Mouse (Mus musculus) yolk sac, embryonic 10.5 days (tissue): ENCODE measurements at regions not wholly inside any gene's neighbourhood (a gene's known extent, or its start where the extent isn't known, plus 50 kb on each side); places are given as distances from the start of the nearest gene placed in this dataset.
A peak's percentile ranks its signal among the peaks of the same experiment; 100 is the strongest.
"Not testable (repeated sequence)": the region's sequence is repeated elsewhere in the genome, so short reads cannot be mapped to it uniquely, and the experiment has no call there.

Source experiments
- DNase-seq: peaks from one replicate; pipeline ENCODE4 v3.0.0-alpha.2; 2017; ENCODE audit warnings: low spot score

DNA sequence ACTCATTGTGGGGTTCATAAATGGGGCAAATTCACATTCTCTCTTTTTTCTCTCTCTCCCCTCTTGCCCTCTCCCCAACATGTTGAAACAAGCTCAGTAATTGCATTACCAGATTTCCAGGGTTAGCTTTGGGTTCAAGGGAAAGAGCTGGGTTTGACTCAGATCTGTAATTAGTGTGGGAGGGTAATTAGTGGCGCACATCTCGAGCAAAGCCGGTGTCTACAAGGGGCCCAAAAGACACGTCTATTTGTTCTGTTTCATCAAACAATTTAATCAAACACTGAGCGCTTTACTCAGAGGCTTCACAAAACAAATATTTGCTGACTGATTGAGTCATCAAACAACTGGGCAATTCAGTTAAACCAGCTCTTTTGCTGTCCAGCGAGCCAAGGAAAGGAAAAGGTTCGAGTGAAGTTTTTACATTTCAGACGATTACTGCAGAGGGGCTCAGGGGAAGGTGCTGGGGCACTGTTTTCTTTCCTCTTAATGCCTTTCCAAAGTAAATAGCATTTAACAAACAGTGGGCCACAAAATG, 193.6 kb upstream of the Six2 start:
- DNase-seq: peak; percentile 13

GRCm38 (mm10) chr17:85881046-85881445, 193.0 kb upstream of the Six2 start:
- no peak for DNase-seq

GRCm38 (mm10) chr17:85877426-85877825, 189.4 kb upstream of the Six2 start:
- DNase-seq: peak; percentile 22

- DNase-seq: no peak
Observed at GRCm38 (mm10) chr17:85876853-85877252, 188.8 kb upstream of the Six2 start.

DNA sequence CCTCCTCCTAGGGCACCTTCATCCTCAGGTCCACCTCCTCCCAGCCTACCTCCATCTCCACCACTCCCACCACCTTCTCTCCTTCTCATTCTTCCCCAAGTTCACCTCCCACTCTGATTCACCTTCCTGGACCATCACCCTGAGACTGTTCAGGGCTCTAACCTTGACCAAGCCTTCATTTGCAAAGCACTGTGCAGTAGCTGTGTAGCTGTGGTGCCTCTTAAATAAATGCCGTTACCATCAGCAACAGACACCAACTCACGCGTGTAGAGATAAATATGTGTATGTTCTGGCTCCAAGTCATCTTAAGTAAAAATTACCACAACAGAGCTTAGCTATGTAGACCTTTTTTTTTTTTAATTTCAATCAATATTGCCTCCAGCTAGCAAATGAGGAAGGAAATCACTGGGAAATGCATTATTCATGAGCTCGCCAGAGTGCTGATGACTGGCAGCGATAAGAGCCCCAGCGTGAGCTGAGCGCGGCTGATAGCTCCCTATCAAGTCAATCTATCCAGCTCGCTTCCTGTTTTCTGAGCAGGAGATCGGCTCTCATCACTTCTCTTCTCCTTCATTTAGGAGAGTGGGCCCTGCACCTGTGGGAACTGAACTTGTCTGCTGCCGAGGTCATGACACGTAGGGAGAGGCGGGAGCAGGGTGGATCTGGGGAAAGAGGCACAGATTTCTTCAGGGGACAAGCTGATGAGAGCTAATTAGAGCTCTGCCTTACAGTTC, 185.9 kb upstream of the Six2 start:
- no peak for DNase-seq

DNA sequence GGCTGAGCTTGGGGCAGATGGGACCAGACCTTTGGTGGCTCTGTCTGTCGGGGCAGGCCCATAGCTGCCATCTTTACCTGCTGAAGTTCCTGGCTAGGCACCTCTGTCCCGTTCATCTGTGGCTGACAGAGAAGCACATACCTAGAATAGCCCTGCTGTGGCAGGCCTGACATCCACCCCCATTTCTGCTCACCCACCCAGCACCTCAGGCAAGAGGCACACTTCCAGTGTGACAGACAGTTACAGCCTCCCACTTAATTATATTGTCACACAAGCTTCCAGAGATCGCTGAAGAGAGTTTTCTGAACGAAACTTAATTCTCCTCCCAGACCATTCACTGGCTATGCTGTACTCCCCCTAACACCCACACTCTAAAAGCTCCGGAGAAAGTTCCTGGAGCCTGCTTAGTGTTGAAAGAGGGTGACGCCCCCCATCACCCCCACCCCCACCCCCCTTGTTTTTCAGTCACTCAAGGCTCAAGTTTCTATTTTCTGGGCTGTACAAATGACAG, 184.9 kb upstream of the Six2 start:
- DNase-seq: no peak

DNA sequence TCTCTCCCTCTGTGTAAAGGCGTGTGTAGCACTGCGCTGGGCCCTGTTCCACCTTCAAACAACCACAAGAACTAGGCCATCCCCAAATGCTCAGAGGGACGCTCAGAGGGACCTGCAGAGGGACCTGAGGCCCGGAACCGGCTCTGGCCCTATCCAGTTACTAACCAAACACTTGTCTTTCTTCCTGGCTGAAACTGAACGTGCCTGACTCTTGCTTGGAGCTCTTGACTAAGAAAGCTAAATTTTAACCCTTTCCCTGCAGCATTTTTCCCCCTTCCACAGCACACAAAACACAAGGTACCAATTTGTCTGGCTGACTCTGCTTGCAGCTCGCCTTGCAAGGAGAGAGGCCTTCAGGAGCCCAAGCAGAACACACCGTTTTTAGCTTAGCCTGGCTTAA, 182.3 kb upstream of the Six2 start:
- DNase-seq: no peak

GRCm38 (mm10) chr17:85869179-85869578, 181.1 kb upstream of the Six2 start:
- no peak for DNase-seq

DNA sequence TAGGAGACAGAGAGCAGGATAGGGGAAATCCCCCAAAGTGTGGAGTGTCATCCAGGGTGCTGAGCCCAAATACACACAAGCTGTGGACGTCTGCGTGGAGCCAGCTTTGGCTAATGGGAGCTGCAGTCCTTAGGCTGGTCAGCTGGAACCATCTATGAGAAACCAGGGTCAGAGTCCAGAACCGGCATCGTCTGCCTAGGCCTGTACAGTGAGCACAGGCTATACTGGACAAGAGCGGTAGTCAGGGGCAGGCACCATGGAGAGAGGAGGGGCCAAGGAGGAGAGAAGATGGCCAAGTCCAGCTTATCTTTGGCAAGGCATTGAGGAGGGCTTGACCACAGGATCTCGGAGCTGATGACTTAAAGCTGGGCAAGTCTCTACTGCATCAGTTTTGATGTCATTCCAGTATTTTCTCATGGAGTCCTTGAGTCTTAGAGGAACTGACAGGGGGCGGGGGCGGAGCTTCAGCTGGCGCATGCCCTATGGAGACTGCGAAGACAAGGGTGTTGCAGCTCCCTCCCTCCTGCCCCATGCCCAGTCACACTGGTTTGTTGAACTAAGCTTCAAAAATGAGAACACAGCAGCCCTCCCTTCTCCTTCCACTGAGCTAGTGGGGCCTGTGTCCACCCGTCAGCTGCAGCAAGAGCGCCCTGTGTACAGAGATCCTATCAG, 180.0 kb upstream of the Six2 start:
- DNase-seq: no peak

DNA sequence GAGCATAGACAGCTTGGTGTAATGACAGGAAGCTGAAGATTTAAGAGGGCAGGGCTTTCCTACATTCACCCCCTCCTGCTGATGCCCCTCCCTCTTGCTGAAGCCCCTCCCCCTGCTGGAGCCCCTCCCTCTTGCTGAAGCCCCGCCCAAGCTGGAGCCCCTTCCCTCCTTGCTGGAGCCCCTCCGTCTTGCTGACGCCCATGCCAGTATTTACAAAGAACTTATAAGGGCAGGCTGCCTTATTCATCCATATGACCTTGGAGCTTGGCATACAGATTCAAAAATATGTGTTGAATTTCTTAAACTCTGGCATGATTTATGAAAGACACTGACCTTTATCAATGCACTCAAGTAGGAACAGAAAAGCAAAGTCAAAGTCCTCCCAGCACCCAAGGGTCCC, 178.5 kb upstream of the Six2 start:
- no peak for DNase-seq

- DNase-seq: no peak
Observed at GRCm38 (mm10) chr17:85865940-85866339, 177.9 kb upstream of the Six2 start.

DNA sequence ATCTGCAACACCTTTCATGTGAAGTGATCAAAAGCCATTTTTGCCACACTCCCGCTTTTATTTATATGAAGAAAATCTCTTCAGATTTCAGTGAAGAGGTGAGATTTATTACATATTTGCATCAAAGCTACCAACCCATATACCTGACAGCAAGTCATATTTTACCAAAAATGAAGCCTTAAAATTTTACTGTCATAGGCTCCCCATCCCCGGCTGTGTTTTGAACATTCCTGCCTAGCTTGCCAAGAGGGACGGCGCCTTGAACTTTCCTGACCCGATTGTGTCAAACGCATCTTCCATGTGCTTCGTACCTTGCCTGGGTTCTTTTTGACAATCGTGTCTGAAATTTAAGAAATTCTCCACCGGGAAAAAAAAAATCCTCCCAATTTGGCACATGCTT, 173.3 kb upstream of the Six2 start:
- no peak for DNase-seq

DNA sequence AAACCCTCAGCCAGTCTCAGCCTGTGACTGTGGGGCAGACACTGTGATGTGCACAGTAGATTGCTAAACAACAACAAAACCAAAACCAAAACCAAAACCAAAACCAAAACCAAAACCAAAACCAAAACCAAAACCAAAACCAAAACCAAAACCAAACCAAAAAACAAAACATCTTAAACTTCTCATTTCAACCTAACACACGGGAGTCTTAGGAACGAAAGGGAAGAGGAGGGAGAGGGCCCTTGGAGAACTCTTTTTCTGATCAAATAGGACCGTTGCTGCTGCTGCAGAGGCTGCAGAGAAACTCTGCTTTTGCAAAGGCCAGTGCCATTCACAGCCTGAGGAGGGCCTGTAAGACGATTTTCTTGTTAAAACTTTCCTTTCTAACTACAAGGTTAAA, 172.7 kb upstream of the Six2 start:
- DNase-seq: no peak

DNA sequence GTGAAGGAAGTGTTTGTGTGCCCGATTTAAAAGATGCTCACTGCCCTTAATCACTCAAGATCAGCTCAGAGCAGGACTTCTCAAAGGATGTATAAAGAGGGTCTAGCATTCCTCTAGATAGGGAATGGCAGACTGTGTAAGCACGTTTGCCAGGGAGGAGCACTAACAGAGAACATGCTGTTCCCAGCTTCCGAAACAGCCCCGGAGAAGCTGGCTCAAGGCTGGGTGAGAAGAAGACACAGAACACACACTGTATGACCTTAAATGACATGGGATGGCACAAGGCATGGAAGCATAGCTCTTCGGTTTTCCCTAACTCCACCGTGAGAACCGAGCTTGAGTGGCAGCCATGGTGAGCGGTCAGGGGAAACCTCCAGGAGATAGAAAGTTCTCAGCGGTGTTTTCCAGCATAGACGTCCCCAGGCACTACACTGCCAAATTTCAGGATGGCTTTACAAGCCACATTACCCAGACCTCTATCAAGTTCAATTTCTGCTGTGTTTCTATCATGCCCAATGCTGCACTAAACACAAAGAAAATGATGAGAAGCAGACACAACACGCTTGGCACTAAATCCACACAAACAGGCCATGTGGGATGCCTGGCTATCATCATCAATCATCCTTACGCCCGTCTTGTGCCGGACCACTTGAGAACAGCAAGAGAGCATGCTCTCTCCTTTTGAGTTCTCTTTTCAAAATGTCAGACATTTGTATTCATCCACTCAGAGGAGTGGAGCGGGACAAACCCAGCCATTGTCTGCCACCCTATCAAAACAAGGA, 172.0 kb upstream of the Six2 start:
- no peak for DNase-seq

GRCm38 (mm10) chr17:85858516-85858915, 170.4 kb upstream of the Six2 start:
- no peak for DNase-seq

DNA sequence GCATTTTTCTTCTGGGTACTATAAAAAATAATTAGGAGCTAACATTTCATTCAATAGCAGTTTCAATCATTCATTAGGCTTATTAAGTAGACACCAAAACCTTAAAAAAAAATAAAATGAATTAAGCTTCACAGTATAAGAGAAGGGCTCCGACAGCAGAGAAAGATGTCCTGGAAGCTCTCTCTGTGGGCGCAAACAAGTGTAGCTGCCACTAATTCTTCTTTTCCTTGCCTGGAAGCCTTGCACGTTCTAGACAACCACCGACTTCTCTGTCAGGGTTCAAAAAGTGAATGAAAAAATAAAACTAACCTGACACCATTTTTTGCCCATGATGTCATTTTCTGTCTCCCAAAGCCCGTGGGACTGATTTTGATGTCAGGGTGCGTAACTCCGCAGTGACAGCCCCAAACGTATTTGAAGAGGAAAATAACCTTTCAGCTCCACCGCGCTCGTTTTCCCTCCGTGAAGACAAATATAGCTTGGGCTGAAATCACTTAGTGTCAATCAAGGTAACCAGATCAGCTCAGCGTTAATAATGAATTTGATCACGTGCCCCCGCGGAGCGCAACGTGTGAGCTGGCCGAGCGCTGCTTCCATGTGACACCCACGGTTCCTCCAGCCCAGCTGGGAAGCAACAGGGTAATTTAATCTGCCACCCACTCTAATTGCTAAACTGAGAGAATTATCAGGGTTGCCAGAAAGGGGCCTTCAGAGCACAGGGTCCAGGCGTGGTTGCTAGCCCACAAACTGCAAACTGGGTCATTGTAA, 169.8 kb upstream of the Six2 start:
- no peak for DNase-seq

GRCm38 (mm10) chr17:85856894-85857293, 168.8 kb upstream of the Six2 start:
- not testable (repeated sequence) for DNase-seq

- DNase-seq: peak; percentile 27
Observed at GRCm38 (mm10) chr17:85853156-85853555, 165.1 kb upstream of the Six2 start.

DNA sequence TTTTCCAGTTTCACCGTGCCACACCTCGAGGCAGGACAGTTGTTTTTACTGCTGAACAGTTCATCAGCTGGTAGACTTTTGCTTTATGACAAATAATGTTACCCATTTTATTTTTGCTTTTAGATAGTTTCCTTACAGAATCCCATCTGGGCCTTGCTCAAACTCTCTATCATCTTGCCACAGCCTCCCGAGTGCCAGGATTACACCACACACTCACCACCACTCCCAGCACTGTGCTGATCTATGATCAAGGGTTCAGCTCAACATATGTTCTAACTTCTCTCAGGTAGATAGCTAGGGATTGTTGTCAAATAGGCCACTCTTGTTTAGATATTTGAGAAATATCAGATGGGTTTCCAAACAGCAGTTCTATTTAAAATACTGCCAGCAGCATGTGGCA, 160.5 kb upstream of the Six2 start:
- no peak for DNase-seq

- DNase-seq: no peak
Observed at GRCm38 (mm10) chr17:85847756-85848155, 159.7 kb upstream of the Six2 start.

GRCm38 (mm10) chr17:85845059-85845458, 157.0 kb upstream of the Six2 start:
- DNase-seq: no peak

DNA sequence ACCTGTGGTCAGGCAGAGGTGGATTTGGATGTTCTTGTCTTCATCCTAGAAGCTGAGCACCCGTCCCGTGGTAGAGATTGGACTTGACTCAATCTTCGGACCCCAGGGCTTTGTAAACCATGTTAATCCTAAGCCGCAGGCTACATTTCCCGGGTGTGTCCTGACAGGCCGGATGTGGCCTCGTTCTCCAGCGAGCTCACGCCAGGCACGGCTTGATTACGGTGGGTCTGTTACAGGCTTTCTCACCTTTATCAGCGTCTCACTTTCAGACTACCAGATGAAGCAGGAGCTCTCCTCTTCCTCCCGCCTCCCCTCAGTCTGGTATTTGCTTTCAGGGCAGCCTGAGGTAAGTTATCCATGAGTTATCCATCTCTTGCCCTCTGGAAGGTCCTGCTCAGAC, 156.4 kb upstream of the Six2 start:
- DNase-seq: no peak
